Mouse (Mus musculus) midbrain, embryonic 11.5 days (tissue): Measurements from ENCODE around the gene Arl6ip4. TPM values are rescaled to one million over a fixed set of nuclear protein-coding genes. Genes with fewer than 3 reads are reported as not detected.

Experiments used
- ATAC-seq: fragments of 200-750 bp; cut with Nextera tagmentation; 2 replicates; pipeline ENCODE4 v1.8.0; 2017; ENCODE audit warnings: moderate TSS enrichment, moderate library complexity; ENCODE audit not compliant: low FRiP score
- DNase-seq: peaks from one replicate; pipeline ENCODE4 v3.0.0; 2015; ENCODE audit warnings: low spot score; ENCODE audit errors: missing footprints
- H3K27ac ChIP-seq: fragments of 300-500 bp; sonication (generic); 2 replicates; pipeline ENCODE4 v1.5.1; 2014; ENCODE audit warnings: low read depth, low read length
- H3K27me3 ChIP-seq: fragments of 300-500 bp; sonication (generic); 2 replicates; pipeline ENCODE4 v1.6.1; 2014; ENCODE audit warnings: mild to moderate bottlenecking, low read length, moderate library complexity, mixed read lengths; ENCODE audit not compliant: control insufficient read depth, insufficient read depth
- H3K36me3 ChIP-seq: fragments of 300-500 bp; sonication (generic); 2 replicates; pipeline ENCODE4 v1.6.1; 2014; ENCODE audit warnings: mild to moderate bottlenecking, low read length, moderate library complexity, mixed read lengths; ENCODE audit not compliant: control insufficient read depth, insufficient read depth
- H3K4me1 ChIP-seq: fragments of 300-500 bp; sonication (generic); 2 replicates; pipeline ENCODE4 v1.6.1; 2014; ENCODE audit warnings: low read length; ENCODE audit not compliant: control insufficient read depth, insufficient read depth
- H3K4me2 ChIP-seq: fragments of 300-500 bp; sonication (generic); 2 replicates; pipeline ENCODE4 v1.6.1; 2014; ENCODE audit warnings: mild to moderate bottlenecking, moderate library complexity
- H3K4me3 ChIP-seq: fragments of 300-500 bp; sonication (generic); 2 replicates; pipeline ENCODE4 v1.5.1; 2014; ENCODE audit warnings: low read depth, low read length
- H3K9ac ChIP-seq: fragments of 300-500 bp; sonication (generic); 2 replicates; pipeline ENCODE4 v1.6.1; 2014; ENCODE audit warnings: low read length
- H3K9me3 ChIP-seq: fragments of 300-500 bp; sonication (generic); 2 replicates; pipeline ENCODE4 v1.6.1; 2016; ENCODE audit warnings: low read length; ENCODE audit not compliant: control insufficient read depth
- WGBS: fragments of 180-500 bp; shearing (Covaris S2); extraction: QIAGEN DNeasy Blood & Tissue Kit; methylation state at CpG from one replicate; pipeline ENCODE4 v1.1.7; 2014; 5-methylcytosine and 5-hydroxymethylcytosine counted together
- polyA plus RNA-seq: library from polyadenylated mRNA; unstranded; fragments of >200 nt; fragmentation: Nextera tagmentation; extraction: Ambion mirVana; gene quantifications from 2 replicates; pipeline ENCODE4 v1.2.1, GENCODE M21; 2014

Arl6ip4 gene
- polyA plus RNA-seq, 1 experiment from 2014 or later: 95.5 TPM

DNA sequence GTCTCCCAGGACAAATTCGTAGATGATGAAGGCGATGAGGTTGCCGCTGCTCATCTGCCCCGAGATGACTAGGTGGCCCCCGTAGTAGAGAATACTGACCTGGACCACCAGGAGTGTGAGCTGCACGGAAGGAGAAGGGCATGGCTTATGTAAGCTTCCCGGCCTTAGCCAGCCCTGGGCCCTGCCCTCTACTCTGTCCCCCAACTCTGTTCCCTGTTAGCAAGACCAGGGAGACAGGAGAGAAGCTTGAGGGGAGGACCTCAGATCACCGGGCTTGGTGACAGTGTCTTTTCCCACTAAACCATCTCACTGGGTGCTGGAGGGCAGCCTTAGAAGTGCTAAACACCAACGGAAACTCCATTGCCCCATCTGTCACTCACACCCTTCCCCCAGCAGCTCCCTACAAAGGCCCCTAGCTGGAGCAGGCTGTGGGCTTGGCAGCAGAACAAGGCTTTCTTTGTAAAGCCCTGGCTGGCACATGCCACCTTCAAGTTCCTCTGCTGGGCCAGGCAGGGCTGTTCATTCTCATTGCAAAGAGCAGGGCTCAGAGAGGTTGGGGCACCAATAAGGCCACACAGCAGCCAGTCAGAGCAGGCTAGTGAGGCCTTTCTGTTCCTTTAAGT lies 37.0 kb upstream of the Arl6ip4 start:
- no peaks in the 10 kb centered on the region for H3K36me3 ChIP-seq
- DNase-seq (peak; percentile 71), ATAC-seq (0 out of 2 replicates have a peak, but pooled peaks have one; percentile 44)
- no peaks in the 10 kb centered on the region for H3K9me3 ChIP-seq
- no peak overlapping the region for H3K4me2 ChIP-seq
- no peak overlapping the region for H3K9ac ChIP-seq
- no peak overlapping the region for H3K4me3 ChIP-seq
- peaks cover 4% of the 10 kb centered on the region; the same call in 1 of the 2 replicates for H3K4me1 ChIP-seq
- 63% methylated on average over 9 of the region's 9 CpGs for WGBS
- H3K27ac ChIP-seq: no peak overlapping the region
- no peaks in the 10 kb centered on the region for H3K27me3 ChIP-seq

DNA sequence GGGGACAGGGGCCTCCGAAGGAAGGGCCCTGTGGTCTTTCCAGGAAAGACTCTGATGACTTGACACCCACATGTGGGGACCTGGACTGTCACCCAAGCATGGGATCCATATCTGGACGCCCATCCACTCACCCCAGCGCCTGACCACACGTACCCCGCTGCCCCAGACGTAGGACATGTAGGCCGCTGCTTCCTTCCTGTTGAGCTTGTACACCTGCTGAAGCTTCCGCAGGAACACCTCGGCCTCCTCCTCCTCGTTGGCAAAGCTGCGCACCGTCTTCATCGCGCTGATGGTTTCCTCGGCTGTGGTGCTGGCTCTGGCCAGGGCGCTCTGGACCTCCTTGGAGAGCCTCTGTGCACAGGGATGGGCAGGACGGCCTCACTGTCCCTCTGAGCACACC lies 36.0 kb upstream of the Arl6ip4 start:
- WGBS: 95% methylated on average over 17 of the region's 17 CpGs
- ATAC-seq: no peak
- Histone ChIP-seq H3K4me1 (peaks cover 4% of the 10 kb centered on the region; the same call in 1 of the 2 replicates), H3K4me2 (no peak overlapping the region), H3K27ac (no peak overlapping the region), H3K9ac (no peak overlapping the region), H3K4me3 (no peak overlapping the region), H3K9me3 (no peaks in the 10 kb centered on the region), H3K36me3 (no peaks in the 10 kb centered on the region), H3K27me3 (no peaks in the 10 kb centered on the region)
- no peak for DNase-seq

DNA sequence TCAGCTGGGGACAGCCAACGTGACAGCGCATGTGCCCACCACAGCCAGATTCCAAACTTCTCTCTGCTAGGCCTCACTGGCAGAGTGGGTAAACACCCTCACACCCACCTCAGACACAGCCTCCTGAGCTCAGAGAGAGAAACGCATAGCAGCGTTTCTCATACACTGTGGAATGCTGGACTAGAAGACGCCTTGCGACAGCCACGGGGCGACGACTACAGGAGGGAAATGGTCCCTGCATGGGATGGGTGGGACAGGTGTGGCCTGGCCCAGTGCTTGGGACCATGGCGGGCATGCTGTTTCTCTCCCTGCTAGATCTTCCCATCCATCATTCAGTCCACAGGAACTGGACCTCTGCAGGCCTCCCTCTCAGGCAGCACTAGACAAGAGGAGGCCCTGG lies 33.4 kb upstream of the Arl6ip4 start:
- H3K36me3 ChIP-seq: no peaks in the 10 kb centered on the region
- no peaks in the 10 kb centered on the region for H3K9me3 ChIP-seq
- H3K9ac ChIP-seq: no peak overlapping the region
- H3K4me1 ChIP-seq: peaks cover 4% of the 10 kb centered on the region; the same call in 1 of the 2 replicates
- WGBS: 90% methylated on average over 10 of the region's 10 CpGs
- no peak overlapping the region for H3K4me3 ChIP-seq
- no peak overlapping the region for H3K4me2 ChIP-seq
- H3K27me3 ChIP-seq: no peaks in the 10 kb centered on the region
- DNase-seq (no peak), ATAC-seq (no peak)
- H3K27ac ChIP-seq: no peak overlapping the region

DNA sequence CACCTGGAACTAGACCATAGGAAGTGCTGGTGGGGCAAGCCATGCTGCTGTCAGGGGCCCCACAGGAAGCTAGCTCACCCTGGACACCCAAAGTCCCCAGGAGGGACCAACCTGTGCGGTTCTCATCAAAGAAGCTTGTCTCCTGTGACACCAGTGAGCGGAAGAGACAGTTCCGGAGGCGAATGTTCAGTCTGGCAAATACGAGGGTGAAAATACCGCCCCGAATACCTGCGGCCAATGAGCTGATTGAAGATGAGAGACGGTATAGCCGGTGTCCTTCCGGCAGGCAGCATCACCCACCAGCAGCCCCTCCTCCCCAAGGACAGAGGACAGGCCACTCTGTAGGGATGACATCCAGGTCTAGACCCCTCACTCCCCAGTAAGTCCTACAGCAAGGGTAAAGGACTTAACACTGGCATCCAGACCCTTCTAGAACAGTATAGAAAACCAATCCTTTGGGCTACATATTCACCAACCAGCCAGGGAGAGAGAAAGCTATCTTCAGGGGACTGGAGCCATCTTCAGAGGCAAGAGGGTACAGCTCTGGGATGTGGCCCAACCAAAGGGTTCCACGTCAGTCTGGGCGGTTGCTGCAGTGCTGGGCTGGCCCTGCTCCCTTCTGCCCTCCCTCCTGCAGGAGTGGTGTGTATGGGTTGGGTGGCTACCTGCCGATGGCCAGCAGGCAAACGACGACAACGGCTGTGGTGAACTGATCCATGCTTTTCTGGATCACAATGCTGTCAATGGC lies 32.8 kb upstream of the Arl6ip4 start:
- no peak overlapping the region for H3K27ac ChIP-seq
- H3K36me3 ChIP-seq: no peaks in the 10 kb centered on the region
- peaks cover 2% of the 10 kb centered on the region; the same call in 1 of the 2 replicates for H3K4me1 ChIP-seq
- no peak overlapping the region for H3K4me2 ChIP-seq
- 93% methylated on average over 17 of the region's 17 CpGs for WGBS
- H3K9me3 ChIP-seq: no peaks in the 10 kb centered on the region
- ATAC-seq: no peak
- no peak overlapping the region for H3K4me3 ChIP-seq
- H3K27me3 ChIP-seq: no peaks in the 10 kb centered on the region
- no peak for DNase-seq
- no peak overlapping the region for H3K9ac ChIP-seq

DNA sequence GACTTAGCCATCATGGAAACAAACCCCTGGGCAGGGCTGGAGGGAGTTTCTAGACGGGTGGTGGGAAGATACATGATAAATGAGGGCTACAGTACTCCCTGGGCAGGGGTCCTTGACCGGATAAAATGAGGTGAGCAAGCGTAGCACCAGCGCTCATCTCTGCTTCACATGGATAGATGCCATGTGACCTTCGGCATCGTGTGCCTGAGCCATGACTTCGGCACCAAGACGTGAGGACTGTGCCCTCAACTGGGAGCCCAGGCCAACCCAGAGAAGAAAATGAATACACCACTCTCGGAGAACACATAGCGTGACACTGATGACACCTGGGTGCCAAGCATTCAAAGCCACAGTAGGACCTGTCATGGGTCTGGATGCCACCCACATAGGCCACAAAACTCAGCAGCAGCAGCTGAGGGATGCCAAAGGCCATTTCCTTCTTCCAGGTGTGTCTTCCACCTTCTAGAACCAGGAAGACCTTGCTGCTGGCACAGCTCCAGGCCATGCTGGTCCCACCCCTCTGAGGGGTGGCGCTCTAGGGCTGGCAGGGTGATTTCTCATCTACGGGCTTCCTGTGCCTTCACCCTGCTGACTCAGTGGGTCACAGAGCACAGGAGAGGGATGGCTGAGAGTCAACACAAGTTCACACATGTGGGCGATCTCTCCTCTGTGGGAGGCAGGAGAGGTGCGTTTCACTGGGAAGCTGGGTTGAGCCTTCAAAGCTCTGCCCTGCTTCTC lies 31.9 kb upstream of the Arl6ip4 start:
- H3K9ac ChIP-seq: no peak overlapping the region
- no peaks in the 10 kb centered on the region for H3K27me3 ChIP-seq
- H3K36me3 ChIP-seq: no peaks in the 10 kb centered on the region
- no peak overlapping the region for H3K4me2 ChIP-seq
- WGBS: 88% methylated on average over 14 of the region's 14 CpGs
- H3K9me3 ChIP-seq: no peaks in the 10 kb centered on the region
- ATAC-seq (no peak), DNase-seq (no peak)
- H3K4me3 ChIP-seq: no peak overlapping the region
- peaks cover 2% of the 10 kb centered on the region; the same call in 1 of the 2 replicates for H3K4me1 ChIP-seq
- H3K27ac ChIP-seq: no peak overlapping the region

DNA sequence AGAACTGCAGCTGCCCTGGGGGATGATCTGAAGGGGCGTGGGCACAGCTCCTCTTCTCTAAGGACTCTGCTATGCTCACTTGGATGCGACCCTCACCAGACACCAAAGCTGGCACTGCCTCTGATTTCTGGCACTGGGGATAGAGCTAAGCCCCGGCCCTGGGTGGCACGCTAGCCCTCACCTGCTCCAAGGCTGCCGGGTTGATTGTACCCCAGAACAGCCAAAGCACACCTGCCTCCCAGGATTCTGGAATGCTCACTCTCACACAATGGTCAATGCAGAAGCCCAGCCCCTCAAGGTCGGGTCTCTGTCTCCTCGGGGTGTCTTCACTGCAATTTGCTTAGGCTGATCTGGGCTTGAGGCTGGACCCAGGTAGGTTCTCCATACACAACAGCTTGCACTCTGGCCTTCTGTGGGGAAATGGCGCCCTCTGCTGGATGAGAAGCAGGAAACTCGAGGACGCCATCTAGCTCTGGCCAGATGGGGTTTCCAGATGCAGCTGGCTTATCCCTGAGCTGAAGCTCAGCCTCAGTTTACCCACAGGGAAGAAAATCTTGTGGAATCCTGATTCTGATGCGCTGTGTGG lies 31.2 kb upstream of the Arl6ip4 start:
- DNase-seq: peak; percentile 96
- ATAC-seq: peak; percentile 67; the same call in 1 of the 2 replicates
- H3K27me3 ChIP-seq: no peaks in the 10 kb centered on the region

DNA sequence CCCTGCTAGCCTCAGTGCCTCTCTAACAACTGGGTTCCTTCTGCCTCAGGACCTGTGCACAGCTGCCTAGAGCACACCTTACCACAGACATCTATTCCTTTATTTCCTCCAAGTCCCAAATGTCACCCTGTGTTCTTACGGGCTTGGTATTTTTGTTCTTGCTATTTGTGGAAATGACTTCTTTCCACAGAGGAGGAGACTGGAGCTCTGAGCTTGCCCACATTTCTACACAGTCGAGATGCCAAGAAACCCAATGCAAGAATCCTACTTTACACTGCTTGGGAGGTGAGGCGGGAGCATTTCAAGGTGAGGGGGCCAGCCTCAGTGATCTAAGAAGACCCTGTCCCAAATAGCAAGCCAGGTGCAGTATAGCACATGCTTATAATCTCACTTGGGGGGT lies 30.4 kb upstream of the Arl6ip4 start:
- WGBS: 76% methylated on average over 3 of the region's 3 CpGs
- no peak overlapping the region for H3K27ac ChIP-seq
- no peaks in the 10 kb centered on the region for H3K4me1 ChIP-seq
- H3K36me3 ChIP-seq: no peaks in the 10 kb centered on the region
- H3K9me3 ChIP-seq: no peaks in the 10 kb centered on the region
- H3K4me3 ChIP-seq: no peak overlapping the region
- no peak for ATAC-seq
- H3K9ac ChIP-seq: no peak overlapping the region
- no peaks in the 10 kb centered on the region for H3K27me3 ChIP-seq
- H3K4me2 ChIP-seq: no peak overlapping the region
- no peak for DNase-seq

More for the DNA sequence above, 31.2 kb upstream of the Arl6ip4 start:
- no peaks in the 10 kb centered on the region for H3K36me3 ChIP-seq
- no peak overlapping the region for H3K4me2 ChIP-seq
- WGBS: 45% methylated on average over 11 of the region's 11 CpGs
- no peak overlapping the region for H3K27ac ChIP-seq
- H3K4me1 ChIP-seq: no peaks in the 10 kb centered on the region
- no peak overlapping the region for H3K9ac ChIP-seq
- no peaks in the 10 kb centered on the region for H3K9me3 ChIP-seq
- H3K4me3 ChIP-seq: no peak overlapping the region

DNA sequence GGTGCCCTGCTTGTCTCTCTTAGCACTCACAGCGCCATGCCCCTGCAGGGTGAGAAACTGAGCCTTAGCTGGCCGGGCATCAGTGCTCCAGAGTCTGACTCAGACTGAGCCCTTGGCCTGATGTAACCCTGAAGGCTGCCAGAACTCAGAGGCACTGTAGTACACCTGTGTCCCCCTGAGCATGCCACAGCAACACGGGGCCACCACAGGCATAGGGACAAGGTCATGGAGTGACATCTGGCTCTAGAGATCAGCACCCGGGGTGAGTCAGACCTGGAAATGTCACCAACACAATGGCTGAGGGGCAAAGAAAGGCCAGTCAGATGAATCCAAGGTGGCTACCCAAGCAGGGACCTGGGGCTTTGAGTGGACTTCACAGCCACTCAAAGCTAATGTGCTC lies 29.0 kb upstream of the Arl6ip4 start:
- WGBS: 79% methylated on average over 4 of the region's 4 CpGs
- no peaks in the 10 kb centered on the region for H3K36me3 ChIP-seq
- H3K27ac ChIP-seq: no peak overlapping the region
- no peaks in the 10 kb centered on the region for H3K27me3 ChIP-seq
- no peak for DNase-seq
- ATAC-seq: no peak
- no peak overlapping the region for H3K4me2 ChIP-seq
- H3K4me3 ChIP-seq: no peak overlapping the region
- H3K9me3 ChIP-seq: no peaks in the 10 kb centered on the region
- no peaks in the 10 kb centered on the region for H3K4me1 ChIP-seq
- H3K9ac ChIP-seq: no peak overlapping the region
